ENCODE assay signal across 9 mouse cellular contexts in genomic region chr1:191025016-191026012, GRCm38 (mm10). TPM values are rescaled to one million over a fixed set of nuclear protein-coding genes. Genes with fewer than 3 reads are reported as not detected.
A peak's percentile ranks its signal among the peaks of the same experiment; 100 is the strongest.
DNase-seq lines count a peak whose midpoint lies in the region; ATAC-seq and TF ChIP-seq lines count a peak whose summit lies in the region.
"Had no signal": no experiment of that assay in that cellular context is flagged by ENCODE, and none has a peak within 500 bp of the region (broad histone marks: within the 10 kb centered on the region; RNA-seq: fewer than 3 reads in every experiment).

No protein-coding gene starts in this region.

- H3K36me3 ChIP-seq in stomach, embryonic 15.5 days = 0 out of 2 replicates have a peak, but pooled peaks cover 4% of the 10 kb centered on the region

- peak overlapping the region; percentile 95 for H3K27ac ChIP-seq in gastrocnemius, adult 2 months
- H3K27ac ChIP-seq in stomach, embryonic 15.5 days = peak overlapping the region; percentile 72

- peak; percentile 67 for DNase-seq in gastrocnemius, adult 2 months
- DNase-seq in gastrocnemius, postnatal 4 days (ENCODE audit: low spot score in 2 of 2) = no peak
- peak; percentile 56 for DNase-seq in ZHBTc4 (ENCODE audit: low read depth, low spot score)
- peak; percentile 24 to 28 for DNase-seq in heart, postnatal 10 days
- peak; percentile 15 for DNase-seq in left cerebral cortex, adult 11 months (ENCODE audit: low spot score)
- DNase-seq in lung, postnatal 14 days = peak; percentile 26

- H3K27me3 ChIP-seq in stomach, embryonic 15.5 days (replicated peaks) = no peaks in the 10 kb centered on the region

- peaks cover 17% of the 10 kb centered on the region for H3K4me1 ChIP-seq in stomach, embryonic 15.5 days

- peak; percentile 31 for ATAC-seq in erythroblast, adult 5-6 weeks (replicated peaks; ENCODE audit: low FRiP score, poor library complexity, severe bottlenecking)
- peak; percentile 12; the same call in 1 of the 2 replicates for ATAC-seq in stomach, embryonic 15.5 days (ENCODE audit: insufficient read depth, low FRiP score, low read depth)

- H3K4me2 ChIP-seq in stomach, embryonic 15.5 days = peak overlapping the region; percentile 93

- intact Hi-C loops in gastrocnemius, adult 2 months (cut with DNase I) = loop anchor here (1.0 to 2.0 kb wide), 2 partner anchors 21 to 37 kb away; partner anchors contain the start of genes Nsl1 and Tatdn3
- intact Hi-C loops in heart, postnatal 10 days (cut with DNase I) = no loop called here

- peak overlapping the region; percentile 83 for H3K9ac ChIP-seq in stomach, embryonic 15.5 days

- TF ChIP-seq CTCF in gastrocnemius, adult 2 months (IDR thresholded peaks at IDR 0.05) = no peak

- H3K9me3 ChIP-seq in stomach, embryonic 15.5 days = no peaks in the 10 kb centered on the region

- H3K4me3 ChIP-seq in gastrocnemius, adult 2 months = peak overlapping the region; percentile 94
- peak overlapping the region; percentile 75 for H3K4me3 ChIP-seq in stomach, embryonic 15.5 days (replicated peaks)

- 3% methylated on average over 62 of the region's 69 CpGs for WGBS in stomach, embryonic 15.5 days

RNA-seq across cellular contexts. Expression of gene Flvcr1, which starts 0.6 kb away (rescaled TPM):
- total RNA-seq in gastrocnemius, adult 2 months (2021) = 10 to 100 TPM; 13.0 to 16.2 TPM
- total RNA-seq in gastrocnemius, postnatal 4 days (2021) = 10 to 100 TPM in 1 of 2 experiments, 1 to 10 TPM in 1; 9.2 to 11.7 TPM
- 9.4 and 13.6 TPM in 2 replicates for total RNA-seq in erythroblast, adult 5-6 weeks (2015; ENCODE audit: low replicate concordance)
- 5.3 and 7.8 TPM in 2 replicates for total RNA-seq in erythroblast, adult 5-6 weeks (2017; ENCODE audit: low replicate concordance)
- 10 to 100 TPM in 1 of 2 experiments, 1 to 10 TPM in 1; 8.8 to 10.3 TPM for total RNA-seq in heart, postnatal 10 days (2021)
- 6.4 TPM in 2 replicates for polyA plus RNA-seq in stomach, embryonic 15.5 days (2015; fragmentation: Nextera tagmentation; extraction: Ambion mirVana)

RNA-seq across cellular contexts. Expression of gene Spata45, which starts 11.1 kb away (rescaled TPM):
- not detected for total RNA-seq in gastrocnemius, adult 2 months (2021)
- not detected for total RNA-seq in gastrocnemius, postnatal 4 days (2021)
- not detected in 2 replicates for total RNA-seq in erythroblast, adult 5-6 weeks (2015; ENCODE audit: low replicate concordance)
- not detected in 2 replicates for total RNA-seq in erythroblast, adult 5-6 weeks (2017; ENCODE audit: low replicate concordance)
- not detected for total RNA-seq in heart, postnatal 10 days (2021)
- polyA plus RNA-seq in stomach, embryonic 15.5 days (2015; fragmentation: Nextera tagmentation; extraction: Ambion mirVana) = not detected in 2 replicates
- total RNA-seq: layer of hippocampus, postnatal 25 days had no signal

RNA-seq across cellular contexts. Expression of gene Tatdn3, which starts 37.4 kb away (rescaled TPM):
- total RNA-seq in gastrocnemius, adult 2 months (2021) = 10 to 100 TPM; 14.4 to 15.2 TPM
- total RNA-seq in gastrocnemius, postnatal 4 days (2021) = 10 to 100 TPM; 21.4 to 23.1 TPM
- 5.6 and 8.5 TPM in 2 replicates for total RNA-seq in erythroblast, adult 5-6 weeks (2015; ENCODE audit: low replicate concordance)
- total RNA-seq in erythroblast, adult 5-6 weeks (2017; ENCODE audit: low replicate concordance) = 1.3 TPM in 1 of 2 replicates, not detected in the other
- total RNA-seq in heart, postnatal 10 days (2021) = 10 to 100 TPM; 20.6 to 26.8 TPM
- 11.8 and 15.1 TPM in 2 replicates for polyA plus RNA-seq in stomach, embryonic 15.5 days (2015; fragmentation: Nextera tagmentation; extraction: Ambion mirVana)

RNA-seq across cellular contexts. Expression of gene Nsl1, which starts 37.5 kb away (rescaled TPM):
- under 1 TPM; 0.05 to 0.08 TPM for total RNA-seq in gastrocnemius, adult 2 months (2021)
- total RNA-seq in gastrocnemius, postnatal 4 days (2021) = 1 to 10 TPM; 3.9 to 4.5 TPM
- 2.1 and 6.7 TPM in 2 replicates for total RNA-seq in erythroblast, adult 5-6 weeks (2015; ENCODE audit: low replicate concordance)
- 3.8 and 7.5 TPM in 2 replicates for total RNA-seq in erythroblast, adult 5-6 weeks (2017; ENCODE audit: low replicate concordance)
- total RNA-seq in heart, postnatal 10 days (2021) = 1 to 10 TPM; 2.3 to 2.7 TPM
- 18.3 and 18.6 TPM in 2 replicates for polyA plus RNA-seq in stomach, embryonic 15.5 days (2015; fragmentation: Nextera tagmentation; extraction: Ambion mirVana)

RNA-seq across cellular contexts. Expression of gene Vash2, which starts 46.2 kb away (rescaled TPM):
- total RNA-seq in gastrocnemius, adult 2 months (2021) = under 1 TPM; 0.20 to 0.66 TPM
- total RNA-seq in gastrocnemius, postnatal 4 days (2021) = 10 to 100 TPM; 41.2 to 43.6 TPM
- total RNA-seq in erythroblast, adult 5-6 weeks (2015; ENCODE audit: low replicate concordance) = not detected in 2 replicates
- total RNA-seq in erythroblast, adult 5-6 weeks (2017; ENCODE audit: low replicate concordance) = 0.42 TPM in 1 of 2 replicates, not detected in the other
- total RNA-seq in heart, postnatal 10 days (2021) = 1 to 10 TPM; 6.3 to 7.5 TPM
- 18.5 and 20.1 TPM in 2 replicates for polyA plus RNA-seq in stomach, embryonic 15.5 days (2015; fragmentation: Nextera tagmentation; extraction: Ambion mirVana)

Comparison
In these comparisons a context has a peak if more than half of its experiments do, and no peak if none do; other contexts are left out.
1. DNase-seq: peak in gastrocnemius, adult 2 months (single experiment), ZHBTc4 (single experiment), heart, postnatal 10 days (2 of 2), left cerebral cortex, adult 11 months (single experiment) and lung, postnatal 14 days (single experiment); none in gastrocnemius, postnatal 4 days (0 of 2).